Mouse (Mus musculus): ENCODE results near the gene Zfp853.

Gene Zfp853

GRCm38 (mm10) chr5:143292879-143293278 lies 544 bp downstream of the Zfp853 start:
- no peak for DNase-seq (ENCODE audit: low spot score)

- DNase-seq (ENCODE audit: low spot score): no peak
Observed at GRCm38 (mm10) chr5:143289299-143289698, 4.1 kb downstream of the Zfp853 start.

DNA sequence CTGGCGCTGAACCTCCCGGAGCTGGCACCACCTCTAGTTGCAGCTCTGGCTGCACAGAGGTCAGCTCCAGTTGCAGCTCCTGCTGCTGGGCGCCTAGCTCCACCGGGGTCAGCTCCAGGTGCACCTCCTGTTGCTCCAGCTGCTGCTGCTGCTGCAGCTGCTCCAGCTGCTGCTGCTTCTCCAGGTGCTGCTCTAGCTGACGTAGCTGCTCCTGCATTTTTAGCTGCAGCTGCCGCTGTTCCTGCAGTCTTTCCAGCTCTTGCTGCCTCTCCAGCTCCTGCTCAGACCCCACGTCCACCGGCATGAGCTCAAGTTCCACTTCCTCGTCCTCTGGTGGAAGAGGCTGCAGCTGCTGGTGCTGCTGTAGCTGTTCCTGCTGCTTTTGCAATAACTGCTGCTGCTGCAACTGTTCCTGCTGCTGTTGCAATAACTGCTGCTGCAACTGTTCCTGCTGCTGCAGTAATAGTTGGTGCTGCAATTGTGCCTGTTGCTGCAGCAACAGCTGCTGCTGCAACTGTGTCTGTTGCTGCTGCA lies 5.0 kb downstream of the Zfp853 start:
- no peak for DNase-seq (ENCODE audit: low spot score)

DNA sequence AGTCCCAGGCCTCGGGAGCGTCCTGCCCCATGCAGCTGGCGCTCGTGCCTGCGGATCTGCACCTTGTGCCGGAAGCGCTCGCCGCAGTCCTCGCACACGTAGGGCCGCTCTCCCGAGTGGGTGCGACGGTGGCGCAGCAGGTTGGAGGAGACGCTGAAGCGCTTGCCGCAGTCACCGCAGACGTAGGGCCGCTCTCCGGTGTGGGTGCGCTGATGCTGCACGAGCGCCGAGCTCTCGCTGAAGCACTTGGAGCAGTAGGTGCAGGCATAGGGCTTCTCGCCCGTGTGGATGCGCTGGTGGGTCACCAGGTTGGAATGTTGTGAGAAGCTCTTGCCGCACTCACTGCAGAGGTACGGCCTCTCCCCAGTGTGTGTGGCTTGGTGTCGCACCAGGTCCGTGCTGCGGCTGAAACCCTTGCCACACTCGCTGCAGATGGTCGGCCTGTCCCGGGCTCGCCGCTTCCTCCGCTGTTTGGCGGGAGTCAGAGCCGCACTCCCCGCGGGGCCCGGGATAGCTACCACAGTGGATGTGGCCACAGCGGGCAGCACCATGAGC lies 5.6 kb downstream of the Zfp853 start:
- no peak for DNase-seq (ENCODE audit: low spot score)

DNA sequence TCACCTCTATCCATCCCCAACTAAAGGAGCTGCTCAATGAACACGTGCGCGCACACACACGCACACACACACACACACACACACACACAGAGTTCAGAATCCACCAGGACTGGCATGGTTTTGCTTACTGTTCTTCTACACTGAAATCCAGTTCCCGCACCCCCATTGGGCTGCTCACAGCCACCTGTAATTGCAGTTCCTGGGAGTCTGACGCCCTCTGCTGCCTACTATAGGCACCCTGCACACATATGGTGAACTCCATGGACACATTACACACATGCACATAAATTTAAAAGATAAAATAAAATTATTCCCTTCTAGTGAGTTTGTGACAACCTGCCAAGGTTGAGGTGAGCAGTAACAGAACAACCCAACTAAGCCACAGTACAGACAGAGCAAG lies 8.7 kb downstream of the Zfp853 start:
- no peak for DNase-seq (ENCODE audit: low spot score)

DNA sequence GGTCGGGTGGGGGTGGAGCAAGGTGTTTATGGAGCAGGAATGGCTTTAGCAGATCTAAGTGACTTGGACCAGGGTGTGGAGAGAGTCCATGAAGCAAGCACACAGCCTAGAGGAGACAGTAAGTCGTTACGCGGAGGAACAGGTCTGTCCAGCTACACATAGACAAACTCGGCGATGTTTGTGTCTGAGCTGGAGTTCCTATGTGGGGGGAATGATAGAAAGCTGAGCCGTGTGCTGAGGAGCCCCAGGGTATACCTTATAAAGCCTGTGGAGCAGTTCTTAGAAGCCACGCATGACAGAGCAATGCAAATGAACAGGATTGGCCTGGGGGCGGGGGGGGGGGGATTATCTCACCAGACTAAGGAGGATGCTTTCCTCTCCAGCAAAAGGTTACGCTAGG lies 14.2 kb downstream of the Zfp853 start:
- no peak for DNase-seq (ENCODE audit: low spot score)

- DNase-seq (ENCODE audit: low spot score): no peak
Observed at GRCm38 (mm10) chr5:143275761-143276160, 17.7 kb downstream of the Zfp853 start.

GRCm38 (mm10) chr5:143272540-143273330 lies 20.7 kb downstream of the Zfp853 start:
- DNase-seq (ENCODE audit: low spot score): no peak

DNA sequence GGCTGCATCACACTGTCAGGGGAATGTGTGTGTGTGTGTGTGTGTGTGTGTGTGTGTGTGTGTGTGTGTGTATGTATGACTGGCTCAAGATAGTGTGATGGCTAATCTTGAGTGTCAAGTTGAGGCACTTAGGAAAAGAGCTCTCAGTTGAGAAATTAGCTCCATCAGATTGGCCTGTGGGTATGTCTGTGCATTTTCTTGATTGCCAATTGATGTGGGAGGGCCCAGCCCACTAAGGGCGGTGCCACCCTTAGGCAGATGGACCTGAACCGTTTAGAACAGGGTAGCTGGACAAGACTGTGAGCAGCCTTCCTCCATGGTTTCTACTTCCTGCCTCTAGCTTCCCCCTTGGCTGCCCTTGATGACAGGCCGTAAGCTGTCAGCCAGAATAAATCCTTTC lies 21.3 kb downstream of the Zfp853 start:
- DNase-seq (ENCODE audit: low spot score): no peak

DNA sequence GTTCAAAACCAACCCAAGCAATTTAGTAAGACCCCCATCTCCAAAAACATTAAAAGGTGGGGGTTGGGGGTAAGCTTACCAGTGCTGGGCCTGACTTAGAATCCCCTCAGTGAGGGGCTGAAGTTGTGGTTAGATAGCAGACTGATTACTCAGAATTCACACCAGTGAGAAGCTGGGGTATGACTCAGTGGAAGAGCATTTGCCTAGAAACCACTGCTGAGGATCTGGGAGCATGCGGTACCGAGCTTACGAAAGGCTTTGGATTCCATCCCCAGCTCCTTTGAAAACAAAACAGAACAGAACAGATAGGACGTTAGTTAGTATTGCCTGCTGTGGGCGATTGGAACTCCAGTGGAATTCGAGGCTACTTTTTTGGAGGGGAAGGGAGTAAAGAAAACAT lies 21.8 kb downstream of the Zfp853 start:
- DNase-seq (ENCODE audit: low spot score): no peak

- no peak for DNase-seq (ENCODE audit: low spot score)
Observed at GRCm38 (mm10) chr5:143270151-143270519, 23.3 kb downstream of the Zfp853 start.

- DNase-seq (ENCODE audit: low spot score): no peak
Observed at GRCm38 (mm10) chr5:143269363-143270150, 23.9 kb downstream of the Zfp853 start, which contains the start of gene Zfp316. Zfp316 (minus strand) TSS chr5:143270022.

GRCm38 (mm10) chr5:143268985-143269362 lies 24.4 kb downstream of the Zfp853 start:
- no peak for DNase-seq (ENCODE audit: low spot score)

GRCm38 (mm10) chr5:143266794-143267193 lies 26.6 kb downstream of the Zfp853 start:
- DNase-seq (ENCODE audit: low spot score): no peak

- no peak for DNase-seq (ENCODE audit: low spot score)
Observed at GRCm38 (mm10) chr5:143265409-143265808, 28.0 kb downstream of the Zfp853 start.

DNA sequence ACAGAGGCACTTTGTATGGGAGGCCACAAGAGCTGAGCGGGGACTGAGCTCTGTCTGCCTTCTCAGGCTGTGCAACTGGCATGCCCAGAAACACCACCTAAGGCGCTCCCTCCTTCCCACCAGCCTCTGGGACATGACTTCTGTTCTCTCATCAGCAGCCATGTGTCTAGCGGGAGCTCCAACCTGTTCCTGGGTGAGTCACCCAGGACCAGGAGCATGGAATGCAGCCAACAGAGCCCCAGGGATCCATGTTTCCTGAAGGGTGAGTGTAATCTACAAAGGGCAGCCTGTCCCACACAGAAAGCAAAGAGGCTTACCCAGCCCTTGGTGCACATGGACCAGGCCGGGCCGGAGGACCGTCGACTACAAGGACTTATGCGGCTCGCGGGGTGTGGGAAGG lies 28.7 kb downstream of the Zfp853 start:
- no peak for DNase-seq (ENCODE audit: low spot score)

GRCm38 (mm10) chr5:143261636-143262035 lies 31.8 kb downstream of the Zfp853 start:
- DNase-seq (ENCODE audit: low spot score): no peak

DNA sequence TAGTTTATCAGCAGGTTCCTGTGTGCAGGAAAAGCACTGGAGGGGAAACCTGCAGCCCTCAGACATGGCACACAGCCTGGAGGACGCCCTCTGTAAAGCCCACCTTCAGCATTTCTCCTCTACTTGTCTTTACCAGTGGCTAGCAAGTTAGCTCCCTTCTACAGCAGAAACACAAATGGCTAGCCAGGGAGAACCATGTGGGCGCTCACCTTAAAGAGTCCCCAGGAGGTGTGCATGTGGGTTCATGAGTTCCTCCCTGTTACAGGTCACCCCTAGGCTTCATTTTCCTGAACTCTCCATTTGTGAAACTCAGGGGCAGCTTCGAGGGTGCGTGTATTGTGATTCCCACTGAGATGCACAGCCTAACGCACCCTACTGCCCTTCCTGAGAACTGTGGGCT lies 37.6 kb downstream of the Zfp853 start:
- DNase-seq (ENCODE audit: low spot score): no peak

DNA sequence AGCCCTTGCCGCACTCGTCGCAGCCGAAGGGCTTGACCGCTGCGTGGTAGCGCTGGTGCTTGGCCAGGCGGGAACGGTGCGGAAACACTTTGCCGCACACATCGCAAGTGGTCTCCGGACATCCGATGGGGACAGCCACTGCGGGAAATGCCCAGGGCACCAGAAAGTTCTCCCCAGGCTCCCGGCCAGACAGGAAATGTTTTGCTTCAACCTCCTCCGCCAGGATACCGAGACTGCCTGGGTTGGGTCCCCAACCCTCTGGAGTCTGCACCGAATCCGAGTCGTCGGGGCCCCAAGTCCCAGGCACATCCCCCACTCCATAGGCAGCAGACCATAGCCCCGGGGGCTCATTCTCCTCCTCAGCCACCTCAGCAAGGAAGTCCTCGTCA lies 38.3 kb downstream of the Zfp853 start:
- no peak for DNase-seq (ENCODE audit: low spot score)

GRCm38 (mm10) chr5:143254487-143255130 lies 38.8 kb downstream of the Zfp853 start:
- no peak for DNase-seq (ENCODE audit: low spot score)

GRCm38 (mm10) chr5:143253881-143254486 lies 39.4 kb downstream of the Zfp853 start:
- DNase-seq (ENCODE audit: low spot score): no peak

Measured in c-Kit-positive CD71-positive TER-119-positive erythroid progenitor cells, embryonic 14.5 days (primary cell).